Mouse (Mus musculus): ENCODE measurements at regions not wholly inside any gene's neighbourhood (a gene's known extent, or its start where the extent isn't known, plus 50 kb on each side); places are given as distances from the start of the nearest gene placed in this dataset.

DNA sequence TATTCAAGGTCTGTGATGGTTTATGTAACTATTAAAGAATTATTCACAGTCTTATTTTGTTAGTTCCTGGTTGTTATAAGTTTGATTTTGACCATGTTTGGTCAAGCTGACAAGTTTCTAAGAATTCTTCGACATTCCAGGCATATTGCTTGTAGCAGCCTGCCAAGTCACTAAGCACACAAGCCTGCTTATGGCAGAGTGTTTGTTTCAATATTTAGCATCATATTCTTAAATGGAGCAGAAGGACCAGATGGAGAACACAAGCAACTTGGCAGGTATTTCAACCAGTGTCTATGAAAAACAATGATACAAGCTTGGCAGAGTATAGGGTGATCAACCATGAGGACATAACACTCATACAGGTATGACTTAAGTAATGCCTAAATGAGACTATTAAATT, 55.8 kb upstream of the Trim52 start:
- no peak for TF ChIP-seq CTCF (IDR thresholded peaks at IDR 0.05; ENCODE audit: borderline replicate concordance, extremely low read depth, insufficient read depth, insufficient read length)
- no peak for TF ChIP-seq POLR2A (IDR thresholded peaks at IDR 0.05; ENCODE audit: borderline replicate concordance, extremely low read depth, insufficient read depth, insufficient read length, poor library complexity, severe bottlenecking)

All from brain, embryonic 14.5 days (tissue).